Mouse (Mus musculus) kidney, adult 2 months (tissue): ENCODE measurements at regions not wholly inside any gene's neighbourhood (a gene's known extent, or its start where the extent isn't known, plus 50 kb on each side); places are given as distances from the start of the nearest gene placed in this dataset.

Experiments used
- CTCF ChIP-seq: fragments of 200-500 bp; conservative IDR thresholded peaks from 2 replicates; pipeline ENCODE4 v1.5.1; 2011; ENCODE audit warnings: low read depth, mild to moderate bottlenecking, control low read depth, low read length, moderate library complexity, mixed read lengths; ENCODE audit not compliant: insufficient read depth, insufficient read length
- POLR2A ChIP-seq: fragments of 200-500 bp; IDR thresholded peaks from one replicate; pipeline ENCODE4 v1.6.1; 2011; ENCODE audit warnings: low read depth, low read length, control low read depth

GRCm38 (mm10) chr17:45341573-45341972, 92.0 kb downstream of the Cdc5l start:
- TF ChIP-seq CTCF (no peak), POLR2A (no peak)
